Mouse (Mus musculus) midbrain, embryonic 14.5 days (tissue): ENCODE measurements at regions not wholly inside any gene's neighbourhood (a gene's known extent, or its start where the extent isn't known, plus 50 kb on each side); places are given as distances from the start of the nearest gene placed in this dataset.
"Not testable (repeated sequence)": the region's sequence is repeated elsewhere in the genome, so short reads cannot be mapped to it uniquely, and the experiment has no call there.

Experiments used
- ATAC-seq: fragments of 200-750 bp; cut with Nextera tagmentation; 2 replicates; pipeline ENCODE4 v1.8.0; 2017; ENCODE audit warnings: moderate number of reproducible peaks, moderate library complexity; ENCODE audit not compliant: low FRiP score, low TSS enrichment
- DNase-seq: peaks from one replicate; pipeline ENCODE4 v3.0.0-alpha.2; 2015
- H3K27ac ChIP-seq: fragments of 300-500 bp; sonication (generic); replicated peaks from 2 replicates; pipeline ENCODE4 v1.5.1; 2014; ENCODE audit warnings: mild to moderate bottlenecking, low read depth, low read length, moderate library complexity
- H3K27me3 ChIP-seq: fragments of 300-500 bp; sonication (generic); 2 replicates; pipeline ENCODE4 v1.6.1; 2014; ENCODE audit warnings: low read length, control low read depth, mixed read lengths; ENCODE audit not compliant: control insufficient read depth, insufficient read depth
- H3K36me3 ChIP-seq: fragments of 300-500 bp; sonication (generic); 2 replicates; pipeline ENCODE4 v1.6.1; 2014; ENCODE audit warnings: low read length, control low read depth; ENCODE audit not compliant: control insufficient read depth, insufficient read depth
- H3K4me1 ChIP-seq: fragments of 300-500 bp; sonication (generic); 2 replicates; pipeline ENCODE4 v1.6.1; 2014; ENCODE audit warnings: mild to moderate bottlenecking, antibody characterized with exemption, low read length, control low read depth; ENCODE audit not compliant: control insufficient read depth, insufficient read depth
- H3K4me2 ChIP-seq: fragments of 300-500 bp; sonication (generic); 2 replicates; pipeline ENCODE4 v1.6.1; 2014; ENCODE audit warnings: mild to moderate bottlenecking, low read length, moderate library complexity
- H3K4me3 ChIP-seq: fragments of 300-500 bp; sonication (generic); replicated peaks from 2 replicates; pipeline ENCODE4 v1.5.1; 2014; ENCODE audit warnings: low read depth, low read length
- H3K9ac ChIP-seq: fragments of 300-500 bp; sonication (generic); replicated peaks from 2 replicates; pipeline ENCODE4 v1.6.1; 2014; ENCODE audit warnings: mild to moderate bottlenecking, low read length, moderate library complexity
- H3K9me3 ChIP-seq: fragments of 300-500 bp; sonication (generic); 2 replicates; pipeline ENCODE4 v1.6.1; 2016; ENCODE audit warnings: low read length, control low read depth, mixed read lengths; ENCODE audit not compliant: control insufficient read depth
- WGBS: fragments of 180-500 bp; shearing (Covaris S2); extraction: QIAGEN DNeasy Blood & Tissue Kit; methylation state at CpG from one replicate; pipeline ENCODE4 v1.1.7; 2014; 5-methylcytosine and 5-hydroxymethylcytosine counted together

DNA sequence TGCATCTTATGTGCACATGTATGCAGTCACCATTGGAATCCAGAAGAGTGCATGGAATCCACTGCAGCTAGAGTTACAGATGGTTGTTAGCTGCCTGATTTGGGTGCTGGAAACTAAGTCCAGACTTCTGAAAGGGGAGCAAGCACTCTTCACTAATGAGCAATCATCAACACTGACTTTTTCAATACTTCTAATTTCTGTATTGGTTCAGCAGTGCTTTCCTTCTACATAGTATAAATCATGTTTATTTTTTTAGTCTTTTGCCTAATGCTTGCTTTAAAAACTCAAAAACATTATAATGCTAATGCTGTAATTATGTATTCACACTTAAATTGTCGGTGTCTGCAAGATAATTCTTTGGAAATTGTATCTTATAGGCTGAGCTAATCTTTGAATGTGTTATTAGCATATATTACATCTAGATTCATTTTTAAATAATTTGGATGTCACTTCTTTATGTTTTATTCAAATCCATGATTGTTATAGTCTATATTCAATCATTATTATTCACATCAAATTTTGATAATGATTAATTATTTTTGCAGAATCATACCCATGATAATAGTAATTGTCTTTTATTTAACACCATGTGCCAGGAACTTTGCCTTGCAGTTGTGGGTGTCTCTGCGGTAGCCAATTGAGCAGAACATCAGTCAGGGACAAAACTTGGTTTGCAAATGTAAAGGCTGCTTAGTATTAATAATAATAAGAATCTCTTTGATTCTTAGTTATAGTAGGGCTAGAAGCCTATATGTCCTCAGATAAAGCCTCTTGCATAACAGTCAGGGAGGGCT is 172.7 kb upstream of the Cntnap5b start:
- Histone ChIP-seq H3K27me3 (no peaks in the 10 kb centered on the region), H3K27ac (no peak overlapping the region), H3K9ac (no peak overlapping the region), H3K36me3 (no peaks in the 10 kb centered on the region), H3K4me3 (no peak overlapping the region), H3K9me3 (no peaks in the 10 kb centered on the region), H3K4me1 (no peaks in the 10 kb centered on the region), H3K4me2 (no peak overlapping the region)
- no peak for DNase-seq
- ATAC-seq, result no peak
- WGBS, result 73% methylated on average over 2 of the region's 2 CpGs

DNA sequence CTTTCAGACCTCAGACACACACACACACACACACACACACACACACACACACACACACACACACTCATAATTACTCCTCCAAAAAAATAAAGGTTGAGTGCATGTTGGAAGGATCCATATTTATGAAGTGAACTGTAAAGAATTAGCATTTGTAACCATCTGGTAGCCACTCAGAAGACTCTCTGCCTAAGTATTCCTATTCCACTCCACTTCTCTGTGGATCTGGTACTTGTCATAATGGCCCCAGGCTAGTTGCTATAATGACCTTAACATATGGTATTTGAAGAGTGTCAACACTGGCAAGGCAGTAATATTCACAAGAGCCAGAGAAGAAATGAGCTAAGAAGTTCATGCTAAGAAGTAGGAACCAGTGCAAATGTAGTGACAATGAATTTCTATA is 167.4 kb upstream of the Cntnap5b start:
- ATAC-seq, result no peak; the same call in 1 of the 2 replicates
- no peak overlapping the region for H3K4me3 ChIP-seq
- peak; percentile 9 for DNase-seq

DNA sequence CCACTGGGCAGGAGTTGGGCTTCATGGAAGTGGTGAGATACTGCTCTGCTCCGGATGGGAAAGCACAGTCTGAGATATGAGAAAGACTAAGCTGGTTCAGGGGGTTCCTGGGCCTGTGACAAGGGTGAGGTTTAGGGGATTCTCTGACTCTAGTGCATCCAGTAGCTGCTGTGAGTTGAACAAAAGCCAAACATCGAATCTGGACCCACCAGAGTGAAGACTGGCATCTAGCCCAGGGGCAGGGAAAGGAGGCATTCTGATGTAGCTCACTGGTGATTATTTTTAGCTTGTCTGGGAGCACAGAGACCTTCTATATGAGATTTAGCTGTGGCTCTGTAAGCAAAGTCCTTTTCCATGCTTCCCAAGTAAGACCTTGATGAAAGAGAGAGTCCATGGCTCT is 153.3 kb upstream of the Cntnap5b start:
- no peak overlapping the region for H3K4me3 ChIP-seq
- no peak overlapping the region for H3K27ac ChIP-seq
- whole genome bisulfite sequencing, result 87% methylated on average over 2 of the region's 2 CpGs
- H3K9ac ChIP-seq, result no peak overlapping the region
- no peaks in the 10 kb centered on the region for H3K9me3 ChIP-seq
- H3K4me1 ChIP-seq, result no peaks in the 10 kb centered on the region
- no peak overlapping the region for H3K4me2 ChIP-seq
- ATAC-seq (no peak), DNase-seq (no peak)
- H3K27me3 ChIP-seq, result no peaks in the 10 kb centered on the region
- no peaks in the 10 kb centered on the region for H3K36me3 ChIP-seq

More for the DNA sequence above, 167.4 kb upstream of the Cntnap5b start:
- Histone ChIP-seq H3K36me3 (no peaks in the 10 kb centered on the region), H3K9ac (no peak overlapping the region), H3K4me2 (no peak overlapping the region), H3K4me1 (no peaks in the 10 kb centered on the region), H3K27me3 (no peaks in the 10 kb centered on the region), H3K9me3 (no peaks in the 10 kb centered on the region), H3K27ac (no peak overlapping the region)

DNA sequence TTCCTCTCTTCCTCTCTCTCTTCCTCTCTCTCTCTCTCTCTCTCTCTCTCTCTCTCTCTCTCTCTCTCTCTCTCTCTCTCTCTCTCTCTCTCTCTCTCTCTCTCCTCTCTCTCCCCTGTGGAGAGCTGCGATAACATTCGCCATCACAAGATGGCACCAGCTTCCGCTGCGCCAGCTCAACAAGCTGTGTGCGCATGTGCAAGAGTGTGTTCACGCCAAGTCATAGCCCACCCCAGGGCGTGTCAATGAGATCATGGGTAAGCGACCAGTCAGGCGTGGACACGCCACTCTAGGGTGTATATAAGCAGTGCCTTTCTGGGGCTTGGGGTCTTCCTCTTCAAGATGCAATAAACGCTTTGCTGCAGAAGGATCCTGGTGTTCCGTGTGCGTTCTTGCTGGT is 141.6 kb upstream of the Cntnap5b start:
- H3K36me3 ChIP-seq, H3K27ac ChIP-seq, DNase-seq, H3K4me1 ChIP-seq, H3K9me3 ChIP-seq, H3K9ac ChIP-seq, H3K27me3 ChIP-seq, H3K4me3 ChIP-seq, ATAC-seq, H3K4me2 ChIP-seq: not testable (repeated sequence)
- 90% methylated on average over 13 of the region's 13 CpGs for WGBS

DNA sequence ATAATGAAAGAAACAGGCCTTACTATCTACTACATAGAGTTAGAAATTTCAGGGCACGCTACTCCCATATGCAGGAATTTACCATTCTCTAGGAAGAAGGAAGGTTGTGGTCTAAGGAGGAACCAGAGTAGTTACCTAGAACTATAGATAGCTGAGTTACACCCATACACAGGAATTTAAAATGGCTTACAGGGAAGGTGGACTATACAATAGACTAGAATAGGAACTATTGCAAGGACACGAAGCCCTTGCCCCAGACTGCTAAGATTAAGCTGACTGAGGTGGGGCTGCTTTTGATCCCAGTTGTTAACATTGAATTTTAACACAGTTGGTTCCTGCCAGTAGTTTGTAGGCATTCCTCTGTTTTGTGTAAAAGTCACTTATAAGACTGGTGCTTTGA is 108.9 kb upstream of the Cntnap5b start:
- H3K27ac ChIP-seq, result no peak overlapping the region
- no peak overlapping the region for H3K4me2 ChIP-seq
- H3K36me3 ChIP-seq, result no peaks in the 10 kb centered on the region
- no peaks in the 10 kb centered on the region for H3K27me3 ChIP-seq
- ATAC-seq (no peak), DNase-seq (no peak)
- WGBS, result 81% methylated on average over 2 of the region's 2 CpGs
- H3K4me3 ChIP-seq, result no peak overlapping the region
- no peaks in the 10 kb centered on the region for H3K4me1 ChIP-seq
- no peaks in the 10 kb centered on the region for H3K9me3 ChIP-seq
- no peak overlapping the region for H3K9ac ChIP-seq

DNA sequence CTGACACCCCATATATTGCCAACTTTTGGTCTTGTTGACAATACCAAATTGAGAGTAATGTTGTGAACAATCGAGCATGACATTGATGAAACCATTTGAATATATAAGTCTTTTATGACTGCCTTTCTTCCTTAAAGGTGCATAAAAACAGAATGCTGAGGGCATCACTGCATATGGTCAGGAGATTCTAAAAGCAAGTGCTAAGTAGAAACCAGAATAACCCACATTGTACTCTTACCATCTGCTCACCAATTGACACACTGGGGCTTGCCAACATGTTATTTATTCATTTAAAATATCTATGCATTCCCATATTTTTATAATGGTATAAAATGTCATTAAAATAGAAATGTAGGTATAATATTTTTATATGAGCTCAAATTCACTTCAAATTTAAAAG is 92.6 kb upstream of the Cntnap5b start:
- no peak for DNase-seq
- no peaks in the 10 kb centered on the region for H3K27me3 ChIP-seq
- no peaks in the 10 kb centered on the region for H3K4me1 ChIP-seq
- H3K27ac ChIP-seq, result no peak overlapping the region
- no peaks in the 10 kb centered on the region for H3K36me3 ChIP-seq
- no peak for ATAC-seq
- H3K9me3 ChIP-seq, result no peaks in the 10 kb centered on the region
- 75% methylated on average over 1 of the region's 1 CpGs for WGBS
- H3K9ac ChIP-seq, result no peak overlapping the region
- H3K4me3 ChIP-seq, result no peak overlapping the region
- H3K4me2 ChIP-seq, result no peak overlapping the region

DNA sequence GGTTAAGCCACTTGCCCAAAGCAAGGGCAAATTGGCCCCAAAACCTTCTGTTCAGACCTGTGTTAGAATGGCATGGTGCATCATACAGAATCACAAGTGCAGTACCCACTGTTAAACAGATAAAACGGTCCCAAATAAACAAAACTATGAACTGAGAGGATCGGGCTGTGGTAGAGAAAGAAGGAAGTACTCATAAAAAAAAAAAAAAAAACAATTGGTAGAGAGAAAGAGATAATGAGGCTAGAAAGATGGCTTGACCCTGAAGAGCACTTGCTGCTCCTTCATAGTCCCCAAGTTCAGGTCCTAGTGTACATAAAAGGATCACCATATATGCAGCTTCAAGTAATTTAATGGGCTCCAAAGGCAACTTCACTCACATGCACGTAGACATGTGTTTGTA is 75.5 kb upstream of the Cntnap5b start:
- H3K27me3 ChIP-seq, result no peaks in the 10 kb centered on the region
- WGBS, result 88% methylated on average over 3 of the region's 3 CpGs
- no peak for DNase-seq

DNA sequence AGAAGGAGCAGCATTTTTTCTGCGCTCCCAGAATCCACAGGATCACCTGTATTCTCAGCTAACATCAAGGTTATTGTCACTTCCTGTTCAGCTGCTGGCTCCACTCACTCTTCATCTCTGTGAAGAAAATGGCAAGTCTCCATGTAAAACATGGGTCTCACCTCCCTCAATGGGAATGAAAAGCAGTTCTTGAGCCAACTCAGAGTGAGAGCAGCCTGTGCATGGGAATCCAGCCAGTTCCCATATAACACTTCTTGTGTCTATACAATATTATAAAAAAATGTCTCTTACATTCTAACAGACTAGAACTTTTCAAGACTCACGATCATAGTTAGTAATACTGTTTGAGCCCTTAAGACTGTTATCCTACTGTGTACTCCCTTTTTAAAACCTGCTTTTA is 57.7 kb upstream of the Cntnap5b start:
- ATAC-seq (no peak), DNase-seq (no peak)
- Histone ChIP-seq H3K27ac (no peak overlapping the region), H3K4me2 (no peak overlapping the region), H3K27me3 (no peaks in the 10 kb centered on the region), H3K36me3 (no peaks in the 10 kb centered on the region), H3K9me3 (no peaks in the 10 kb centered on the region), H3K4me1 (no peaks in the 10 kb centered on the region), H3K4me3 (no peak overlapping the region), H3K9ac (no peak overlapping the region)
- WGBS, result 91% methylated on average over 2 of the region's 2 CpGs

More for the DNA sequence above, 75.5 kb upstream of the Cntnap5b start:
- ATAC-seq, result no peak
- H3K9ac ChIP-seq, result no peak overlapping the region
- no peaks in the 10 kb centered on the region for H3K36me3 ChIP-seq
- H3K4me3 ChIP-seq, result no peak overlapping the region
- no peaks in the 10 kb centered on the region for H3K4me1 ChIP-seq
- no peak overlapping the region for H3K27ac ChIP-seq
- H3K9me3 ChIP-seq, result no peaks in the 10 kb centered on the region
- no peak overlapping the region for H3K4me2 ChIP-seq

DNA sequence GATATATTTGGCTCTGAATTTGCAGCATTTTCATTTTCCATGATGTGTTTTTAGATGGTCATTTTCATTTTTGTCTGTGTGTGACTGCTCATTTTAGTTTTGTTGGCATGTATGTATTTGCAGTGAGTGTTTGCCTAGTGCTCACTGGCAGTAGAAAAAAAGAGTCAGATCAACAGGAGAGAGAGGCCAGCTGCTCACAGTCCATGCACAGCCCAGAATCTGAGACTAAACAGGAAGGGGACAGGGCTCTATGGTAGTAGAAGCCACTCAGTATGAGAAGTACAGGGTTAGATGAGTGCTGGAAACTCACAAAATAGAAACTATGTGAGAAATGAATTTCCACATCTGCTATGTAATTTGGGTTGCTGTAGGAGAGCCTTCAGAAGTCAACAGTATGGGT is 56.3 kb upstream of the Cntnap5b start:
- ATAC-seq (no peak), DNase-seq (no peak)
- Histone ChIP-seq H3K9ac (no peak overlapping the region), H3K4me1 (no peaks in the 10 kb centered on the region), H3K27ac (no peak overlapping the region), H3K36me3 (no peaks in the 10 kb centered on the region), H3K4me3 (no peak overlapping the region), H3K27me3 (no peaks in the 10 kb centered on the region), H3K9me3 (no peaks in the 10 kb centered on the region), H3K4me2 (no peak overlapping the region)
